Mouse (Mus musculus): Measurements from ENCODE around the gene Ifitm2.

Gene Ifitm2

DNA sequence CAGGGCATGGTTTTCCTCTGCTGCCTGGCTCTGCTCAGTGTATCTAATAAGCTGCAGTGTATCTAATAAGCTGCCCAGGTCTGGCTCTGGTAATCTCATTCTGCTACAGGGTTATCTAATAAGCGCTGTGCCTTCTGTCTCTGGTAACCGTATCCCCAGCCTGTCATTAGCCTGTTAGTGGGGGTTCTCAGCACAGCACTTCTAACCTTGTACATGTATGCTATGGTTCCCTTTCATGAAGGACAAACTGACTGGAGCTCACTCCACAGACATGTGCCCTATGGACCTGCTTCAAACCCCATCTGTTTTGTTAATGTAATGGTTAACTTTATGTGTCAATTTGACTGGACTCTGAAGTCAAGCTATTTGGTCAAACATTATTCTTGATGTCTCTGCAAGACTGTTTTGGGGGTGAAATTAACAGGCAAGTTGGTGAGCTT lies 50.1 kb downstream of the Ifitm2 start:
- no peak for DNase-seq (ENCODE audit: low read depth, low spot score)

All from 3T3-L1 (cell line).